Mouse (Mus musculus) heart, postnatal 0 days (tissue): Measurements from ENCODE around the gene Trrap. TPM values are rescaled to one million over a fixed set of nuclear protein-coding genes. Genes with fewer than 3 reads are reported as not detected.

Experiments
- ATAC-seq: fragments of 200-750 bp; cut with Nextera tagmentation; 2 replicates; pipeline ENCODE4 v1.8.0; 2017; ENCODE audit warnings: low read depth, moderate number of reproducible peaks, moderate library complexity; ENCODE audit not compliant: insufficient read depth
- DNase-seq: peaks from one replicate; pipeline ENCODE4 v3.0.0-alpha.2; 2016; ENCODE audit warnings: low spot score
- H3K27ac ChIP-seq: fragments of 300-500 bp; sonication (generic); 2 replicates; pipeline ENCODE4 v1.5.1; 2014; ENCODE audit warnings: low read depth, mild to moderate bottlenecking
- H3K27me3 ChIP-seq: fragments of 300-500 bp; sonication (generic); 2 replicates; pipeline ENCODE4 v1.6.1; 2014; ENCODE audit warnings: low read length, mixed read lengths; ENCODE audit not compliant: control insufficient read depth, insufficient read depth
- H3K36me3 ChIP-seq: fragments of 300-500 bp; sonication (generic); replicated peaks from 2 replicates; pipeline ENCODE4 v1.6.1; 2014; ENCODE audit warnings: low read length, mixed read lengths; ENCODE audit not compliant: control insufficient read depth, insufficient read depth
- H3K4me1 ChIP-seq: fragments of 300-500 bp; sonication (generic); 2 replicates; pipeline ENCODE4 v1.6.1; 2014; ENCODE audit warnings: antibody characterized with exemption; ENCODE audit not compliant: control insufficient read depth, insufficient read depth
- H3K4me2 ChIP-seq: fragments of 300-500 bp; sonication (generic); 2 replicates; pipeline ENCODE4 v1.6.1; 2014; ENCODE audit warnings: low read depth, mild to moderate bottlenecking, low read length, moderate library complexity
- H3K4me3 ChIP-seq: fragments of 300-500 bp; sonication (generic); 2 replicates; pipeline ENCODE4 v1.5.1; 2014; ENCODE audit warnings: low read depth, low read length
- H3K9ac ChIP-seq: fragments of 300-500 bp; sonication (generic); replicated peaks from 2 replicates; pipeline ENCODE4 v1.6.1; 2014; ENCODE audit warnings: low read depth, low read length, mixed read lengths
- H3K9me3 ChIP-seq: fragments of 300-500 bp; sonication (generic); replicated peaks from 2 replicates; pipeline ENCODE4 v1.6.1; 2016; ENCODE audit warnings: low read length; ENCODE audit not compliant: control insufficient read depth
- CTCF ChIP-seq: IDR thresholded peaks from 2 replicates; pipeline ENCODE4 v1.5.1; 2016; ENCODE audit warnings: antibody characterized with exemption, control low read depth, low read depth
- EP300 ChIP-seq: IDR thresholded peaks from 2 replicates; pipeline ENCODE4 v1.6.1; 2016; ENCODE audit warnings: antibody characterized with exemption, low read depth
- WGBS: fragments of 180-500 bp; shearing (Covaris S2); extraction: QIAGEN DNeasy Blood & Tissue Kit; methylation state at CpG from one replicate; pipeline ENCODE4 v1.1.7; 2014; 5-methylcytosine and 5-hydroxymethylcytosine counted together
- polyA plus RNA-seq: library from polyadenylated mRNA; unstranded; fragments of >200 nt; fragmentation: Nextera tagmentation; extraction: Ambion mirVana; gene quantifications from 2 replicates; pipeline ENCODE4 v1.2.1, GENCODE M21; 2015
- total RNA-seq: library from RNA; depleted of rRNA; stranded (reverse); fragments of >200 nt; gene quantifications from 2 replicates; pipeline ENCODE4 v1.2.3, GENCODE M21; 2014; ENCODE audit warnings: low replicate concordance

Gene Trrap
- total and polyA plus RNA-seq, 2 experiments from 2014 or later = 24.6 to 85.0 TPM

DNA sequence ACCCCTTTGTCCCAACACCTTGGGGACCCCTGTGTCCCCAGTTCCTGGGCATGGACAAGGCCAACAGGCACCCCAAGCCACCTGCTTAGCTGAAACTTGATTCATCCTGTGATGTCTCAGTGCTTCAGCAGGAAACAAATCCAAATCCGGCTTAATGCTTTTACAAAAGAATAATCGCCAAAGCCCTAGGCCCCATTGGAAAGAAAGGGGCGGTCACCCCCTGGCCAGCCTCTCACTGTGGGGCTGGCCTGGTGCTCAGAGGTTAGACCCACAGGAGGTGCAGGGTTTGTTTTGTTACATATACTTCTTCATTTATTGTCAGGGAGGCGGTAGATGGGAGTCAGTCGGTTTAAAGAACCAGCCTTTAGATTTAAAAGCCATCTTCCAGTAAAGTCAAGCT lies 39.3 kb upstream of the Trrap start:
- TF ChIP-seq CTCF (no peak), EP300 (no peak)
- Histone ChIP-seq H3K4me3 (no peak overlapping the region), H3K27me3 (no peaks in the 10 kb centered on the region), H3K36me3 (no peaks in the 10 kb centered on the region), H3K27ac (no peak overlapping the region), H3K4me1 (no peaks in the 10 kb centered on the region), H3K9ac (no peak overlapping the region), H3K9me3 (no peaks in the 10 kb centered on the region), H3K4me2 (no peak overlapping the region)
- ATAC-seq (no peak), DNase-seq (no peak)
- WGBS = 43% methylated on average over 5 of the region's 5 CpGs

DNA sequence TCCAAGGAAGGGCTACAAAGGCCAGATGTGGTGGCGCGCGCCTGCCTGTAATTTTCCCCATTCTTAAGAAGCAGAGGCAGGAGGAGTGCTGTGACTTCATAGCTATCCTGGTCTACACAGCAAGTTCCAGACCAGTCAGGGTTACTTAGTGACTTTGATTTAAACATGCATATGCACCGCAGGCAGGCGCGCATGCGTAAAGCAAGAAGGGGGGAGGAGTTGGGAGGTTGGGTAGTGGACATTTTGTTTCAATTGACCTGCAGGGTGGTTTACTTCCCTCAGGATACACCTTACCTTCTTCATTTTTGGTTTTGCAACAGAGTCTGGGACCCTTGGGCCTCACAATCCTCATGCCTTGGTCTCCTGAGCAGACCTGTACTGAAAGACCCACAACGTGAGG lies 38.3 kb upstream of the Trrap start:
- Histone ChIP-seq H3K4me3 (no peak overlapping the region), H3K36me3 (no peaks in the 10 kb centered on the region), H3K4me2 (no peak overlapping the region), H3K9me3 (no peaks in the 10 kb centered on the region), H3K4me1 (no peaks in the 10 kb centered on the region), H3K27ac (no peak overlapping the region), H3K27me3 (no peaks in the 10 kb centered on the region), H3K9ac (no peak overlapping the region)
- WGBS = 68% methylated on average over 8 of the region's 8 CpGs
- TF ChIP-seq CTCF = no peak
- no peak for TF ChIP-seq EP300
- ATAC-seq (no peak), DNase-seq (no peak)

DNA sequence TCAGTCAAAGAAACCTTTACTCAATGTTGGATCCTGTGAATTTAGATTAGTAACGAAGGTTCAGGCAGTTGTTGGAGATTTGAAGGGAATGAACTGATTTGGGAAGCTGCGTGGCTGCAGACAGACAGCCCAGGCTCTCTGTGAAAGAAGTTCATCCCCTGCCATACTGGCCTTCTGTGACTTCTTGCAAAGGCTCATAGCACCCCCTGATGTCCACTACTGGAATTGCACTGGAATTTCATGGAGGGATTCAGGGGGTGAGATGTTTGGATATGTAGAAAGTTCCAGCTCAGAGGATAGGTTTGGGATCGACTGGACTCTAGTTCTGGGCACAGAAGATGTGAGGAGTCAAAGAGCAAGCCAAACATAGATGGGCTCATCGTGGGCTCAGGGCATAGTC lies 33.6 kb upstream of the Trrap start:
- Histone ChIP-seq H3K4me2 (no peak overlapping the region), H3K27ac (no peak overlapping the region), H3K9ac (no peak overlapping the region), H3K36me3 (no peaks in the 10 kb centered on the region), H3K27me3 (no peaks in the 10 kb centered on the region), H3K4me1 (no peaks in the 10 kb centered on the region), H3K4me3 (no peak overlapping the region), H3K9me3 (no peaks in the 10 kb centered on the region)
- ATAC-seq (no peak), DNase-seq (peak; percentile 61)
- 36% methylated on average over 4 of the region's 4 CpGs for WGBS
- TF ChIP-seq EP300 (no peak), CTCF (peak; percentile 74)

DNA sequence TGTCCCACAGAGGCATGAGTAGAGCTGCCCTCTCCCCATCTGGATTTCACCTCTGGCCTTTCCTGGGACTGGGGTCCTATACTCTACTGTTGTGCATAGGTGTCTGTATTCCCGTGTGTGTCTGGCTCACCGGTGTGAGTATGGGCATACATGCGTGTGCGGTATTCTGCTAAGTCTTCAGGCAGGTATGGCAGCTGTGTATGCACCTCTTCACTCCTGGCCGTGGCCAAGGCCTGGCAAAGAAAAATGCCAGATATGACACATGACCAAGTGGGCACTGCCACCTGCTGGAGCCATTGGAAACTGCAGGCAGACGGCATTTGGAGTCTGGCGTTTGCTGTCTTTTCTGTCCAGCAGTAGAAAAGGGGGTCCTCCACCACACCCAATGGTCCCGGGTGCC lies 32.6 kb upstream of the Trrap start:
- Histone ChIP-seq H3K4me2 (no peak overlapping the region), H3K27me3 (no peaks in the 10 kb centered on the region), H3K4me1 (no peaks in the 10 kb centered on the region), H3K9me3 (no peaks in the 10 kb centered on the region), H3K4me3 (no peak overlapping the region), H3K36me3 (no peaks in the 10 kb centered on the region), H3K9ac (no peak overlapping the region), H3K27ac (no peak overlapping the region)
- 25% methylated on average over 8 of the region's 8 CpGs for WGBS
- ATAC-seq (peak; percentile 56), DNase-seq (peak; percentile 11)
- TF ChIP-seq CTCF = peak; percentile 84
- no peak for TF ChIP-seq EP300

DNA sequence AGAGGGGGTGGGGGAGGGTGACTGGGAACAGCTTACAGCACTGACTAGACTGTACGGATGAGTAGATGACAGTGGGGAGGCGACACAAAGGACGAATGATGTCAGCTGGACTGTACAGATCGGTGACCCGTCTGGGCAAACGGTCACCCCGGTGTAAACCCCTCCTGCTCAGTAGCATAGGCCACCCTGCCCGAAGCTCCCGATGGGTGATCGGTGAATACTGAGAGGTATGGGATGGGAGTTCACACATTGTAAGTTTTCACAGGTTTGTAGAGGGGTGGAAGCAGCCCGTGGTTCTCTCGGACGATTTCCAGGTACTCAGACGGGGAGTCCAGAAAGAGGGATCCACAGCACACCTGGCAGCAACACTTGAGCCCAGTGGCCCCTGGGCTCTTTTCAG lies 30.4 kb upstream of the Trrap start:
- TF ChIP-seq CTCF (no peak), EP300 (no peak)
- no peak overlapping the region for H3K4me2 ChIP-seq
- 81% methylated on average over 14 of the region's 14 CpGs for WGBS
- H3K27ac ChIP-seq = no peak overlapping the region
- no peak for DNase-seq
- no peaks in the 10 kb centered on the region for H3K4me1 ChIP-seq
- H3K9me3 ChIP-seq = no peaks in the 10 kb centered on the region
- H3K4me3 ChIP-seq = no peak overlapping the region
- no peak for ATAC-seq
- H3K9ac ChIP-seq = no peak overlapping the region
- H3K27me3 ChIP-seq = no peaks in the 10 kb centered on the region
- no peaks in the 10 kb centered on the region for H3K36me3 ChIP-seq

DNA sequence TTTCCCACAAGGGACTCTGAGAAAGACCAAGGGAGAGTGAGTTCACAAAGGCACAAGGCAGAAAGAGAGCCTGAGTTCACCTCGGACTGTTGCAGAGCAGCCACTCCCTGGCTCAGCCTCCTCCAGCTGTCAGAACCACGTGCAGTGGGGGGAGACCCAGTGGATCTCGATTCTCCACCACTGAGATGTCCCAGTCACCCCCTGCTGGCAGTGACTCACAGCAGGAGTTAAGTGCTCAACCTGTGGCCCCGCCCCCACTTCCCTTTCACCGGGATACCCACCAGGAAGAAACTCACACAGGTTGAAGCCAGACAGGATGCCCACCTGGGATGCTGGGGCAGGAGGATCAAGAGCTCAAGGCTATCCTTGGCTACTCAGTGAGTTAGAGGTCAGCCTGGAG lies 15.1 kb upstream of the Trrap start:
- H3K9me3 ChIP-seq = no peaks in the 10 kb centered on the region
- no peaks in the 10 kb centered on the region for H3K4me1 ChIP-seq
- DNase-seq = no peak
- H3K36me3 ChIP-seq = no peaks in the 10 kb centered on the region
- no peak overlapping the region for H3K4me3 ChIP-seq
- H3K27me3 ChIP-seq = no peaks in the 10 kb centered on the region
- TF ChIP-seq EP300 (no peak), CTCF (no peak)
- H3K4me2 ChIP-seq = no peak overlapping the region
- H3K9ac ChIP-seq = no peak overlapping the region
- no peak for ATAC-seq
- WGBS = 7% methylated on average over 5 of the region's 5 CpGs
- no peak overlapping the region for H3K27ac ChIP-seq
